Mouse (Mus musculus) heart, adult 2 months (tissue): ENCODE measurements around the gene Msi2.

Experiments
- CTCF ChIP-seq: fragments of 200-600 bp; IDR thresholded peaks from 2 replicates; pipeline ENCODE4 v1.8.1; 2022; ENCODE audit warnings: antibody characterized with exemption, mild to moderate bottlenecking, moderate library complexity
- EP300 ChIP-seq: fragments of 200-500 bp; IDR thresholded peaks from 2 replicates; pipeline ENCODE4 v1.6.1; 2011; ENCODE audit warnings: low read depth, low read length, control low read depth; ENCODE audit not compliant: insufficient read depth
- POLR2A ChIP-seq: fragments of 200-500 bp; IDR thresholded peaks from 2 replicates; pipeline ENCODE4 v1.6.1; 2011; ENCODE audit warnings: mild to moderate bottlenecking, low read depth, low read length, control low read depth; ENCODE audit not compliant: insufficient read depth

GRCm38 (mm10) chr11:88301619-88302018 is 416.7 kb downstream of the Msi2 start:
- TF ChIP-seq EP300: no peak
- no peak for TF ChIP-seq CTCF
- no peak for TF ChIP-seq POLR2A
